Mouse (Mus musculus) stomach, embryonic 15.5 days (tissue): ENCODE data around the gene Lce1f. TPM values are rescaled to one million over a fixed set of nuclear protein-coding genes. Genes with fewer than 3 reads are reported as not detected.
"Not testable (repeated sequence)": the region's sequence is repeated elsewhere in the genome, so short reads cannot be mapped to it uniquely, and the experiment has no call there.

Source experiments
- ATAC-seq: fragments of 200-750 bp; cut with Nextera tagmentation; 2 replicates; pipeline ENCODE4 v1.8.0; 2017; ENCODE audit warnings: low read depth, moderate number of reproducible peaks, moderate TSS enrichment; ENCODE audit not compliant: insufficient read depth, low FRiP score
- H3K27ac ChIP-seq: fragments of 300-500 bp; sonication (generic); 2 replicates; pipeline ENCODE4 v1.5.1; 2015; ENCODE audit warnings: mild to moderate bottlenecking, inconsistent platforms
- H3K27me3 ChIP-seq: fragments of 300-500 bp; sonication (generic); replicated peaks from 2 replicates; pipeline ENCODE4 v1.6.1; 2015; ENCODE audit warnings: inconsistent platforms
- H3K36me3 ChIP-seq: fragments of 300-500 bp; sonication (generic); 2 replicates; pipeline ENCODE4 v1.6.1; 2015; ENCODE audit warnings: inconsistent platforms
- H3K4me1 ChIP-seq: fragments of 300-500 bp; sonication (generic); 2 replicates; pipeline ENCODE4 v1.6.1; 2015; ENCODE audit warnings: inconsistent platforms
- H3K4me2 ChIP-seq: fragments of 300-500 bp; sonication (generic); 2 replicates; pipeline ENCODE4 v1.6.1; 2015; ENCODE audit warnings: mild to moderate bottlenecking, inconsistent platforms
- H3K4me3 ChIP-seq: fragments of 300-500 bp; sonication (generic); replicated peaks from 2 replicates; pipeline ENCODE4 v1.5.1; 2015; ENCODE audit warnings: inconsistent platforms
- H3K9ac ChIP-seq: fragments of 300-500 bp; sonication (generic); 2 replicates; pipeline ENCODE4 v1.6.1; 2015; ENCODE audit warnings: inconsistent platforms
- H3K9me3 ChIP-seq: fragments of 300-500 bp; sonication (generic); 2 replicates; pipeline ENCODE4 v1.6.1; 2016; ENCODE audit warnings: inconsistent platforms
- WGBS: fragments of 180-500 bp; shearing (Covaris S2); methylation state at CpG from one replicate; pipeline ENCODE4 v1.1.7; 2015; 5-methylcytosine and 5-hydroxymethylcytosine counted together
- polyA plus RNA-seq: library from polyadenylated mRNA; unstranded; fragments of >200 nt; fragmentation: Nextera tagmentation; extraction: Ambion mirVana; gene quantifications from 2 replicates; pipeline ENCODE4 v1.2.1, GENCODE M21; 2015

Gene Lce1f
- polyA plus RNA-seq: not detected in 2 replicates

GRCm38 (mm10) chr3:92720250-92720649 lies at the start of gene Lce1f:
TSS of gene Lce1f (minus strand) at chr3:92720350.
- H3K4me1 ChIP-seq: no peaks in the 10 kb centered on the region
- WGBS: 69% methylated on average over 3 of the region's 3 CpGs

GRCm38 (mm10) chr3:92764965-92765364 lies 44.8 kb upstream of the Lce1f start, which contains the start of gene Lce1h:
TSS of gene Lce1h (minus strand) at chr3:92765065.
- ATAC-seq: no peak
- Histone ChIP-seq H3K4me2 (no peak within 1 kb of the TSS), H3K9ac (no peak within 1 kb of the TSS), H3K4me1 (no peaks in the 10 kb centered on the region), H3K4me3 (no peak within 1 kb of the TSS), H3K36me3 (no peaks in the 10 kb centered on the region), H3K27me3 (no peaks in the 10 kb centered on the region), H3K9me3 (no peaks in the 10 kb centered on the region), H3K27ac (no peak within 1 kb of the TSS)
- WGBS: 91% methylated on average over 1 of the region's 1 CpGs

More at GRCm38 (mm10) chr3:92720250-92720649, at the start of gene Lce1f:
- no peaks in the 10 kb centered on the region for H3K36me3 ChIP-seq
- H3K27ac ChIP-seq: no peak within 1 kb of the TSS
- H3K27me3 ChIP-seq: no peaks in the 10 kb centered on the region
- H3K9ac ChIP-seq: no peak within 1 kb of the TSS
- no peak within 1 kb of the TSS for H3K4me3 ChIP-seq
- no peak within 1 kb of the TSS for H3K4me2 ChIP-seq
- H3K9me3 ChIP-seq: no peaks in the 10 kb centered on the region
- no peak for ATAC-seq

GRCm38 (mm10) chr3:92753197-92753596 lies 33.0 kb upstream of the Lce1f start:
- H3K4me3 ChIP-seq: no peak overlapping the region
- no peak overlapping the region for H3K27ac ChIP-seq
- H3K4me2 ChIP-seq: no peak overlapping the region
- ATAC-seq: no peak
- H3K27me3 ChIP-seq: no peaks in the 10 kb centered on the region
- H3K4me1 ChIP-seq: no peaks in the 10 kb centered on the region
- WGBS: 34% methylated on average over 3 of the region's 3 CpGs
- no peaks in the 10 kb centered on the region for H3K9me3 ChIP-seq
- H3K9ac ChIP-seq: no peak overlapping the region
- no peaks in the 10 kb centered on the region for H3K36me3 ChIP-seq

GRCm38 (mm10) chr3:92752238-92752637 lies 32.1 kb upstream of the Lce1f start, which contains the start of gene Lce1g:
TSS of gene Lce1g (minus strand) at chr3:92752338.
- no peak within 1 kb of the TSS for H3K4me2 ChIP-seq
- ATAC-seq: no peak
- 76% methylated on average over 1 of the region's 1 CpGs for WGBS
- H3K4me3 ChIP-seq: no peak within 1 kb of the TSS
- no peak within 1 kb of the TSS for H3K27ac ChIP-seq
- no peak within 1 kb of the TSS for H3K9ac ChIP-seq
- H3K36me3 ChIP-seq: no peaks in the 10 kb centered on the region
- no peaks in the 10 kb centered on the region for H3K4me1 ChIP-seq
- no peaks in the 10 kb centered on the region for H3K27me3 ChIP-seq
- H3K9me3 ChIP-seq: no peaks in the 10 kb centered on the region

- WGBS: 86% methylated on average over 1 of the region's 1 CpGs
- no peak within 1 kb of the TSS for H3K4me2 ChIP-seq
- H3K27ac ChIP-seq: no peak within 1 kb of the TSS
- H3K4me1 ChIP-seq: no peaks in the 10 kb centered on the region
- H3K36me3 ChIP-seq: no peaks in the 10 kb centered on the region
- no peaks in the 10 kb centered on the region for H3K27me3 ChIP-seq
- no peak for ATAC-seq
- H3K9ac ChIP-seq: no peak within 1 kb of the TSS
- H3K9me3 ChIP-seq: no peaks in the 10 kb centered on the region
- H3K4me3 ChIP-seq: no peak within 1 kb of the TSS
Measured at GRCm38 (mm10) chr3:92738996-92739395, 18.8 kb upstream of the Lce1f start, which contains the start of gene Gm38119. TSS of gene Gm38119 (minus strand) at chr3:92739096.

- 76% methylated on average over 5 of the region's 5 CpGs for WGBS
- no peak for ATAC-seq
- no peaks in the 10 kb centered on the region for H3K27me3 ChIP-seq
- no peak overlapping the region for H3K9ac ChIP-seq
- no peaks in the 10 kb centered on the region for H3K4me1 ChIP-seq
- H3K9me3 ChIP-seq: no peaks in the 10 kb centered on the region
- no peak overlapping the region for H3K27ac ChIP-seq
- H3K36me3 ChIP-seq: no peaks in the 10 kb centered on the region
- H3K4me3 ChIP-seq: no peak overlapping the region
- no peak overlapping the region for H3K4me2 ChIP-seq
Measured at GRCm38 (mm10) chr3:92722631-92723030, 2.5 kb upstream of the Lce1f start.

GRCm38 (mm10) chr3:92715122-92715521 lies 5.0 kb downstream of the Lce1f start:
- no peak overlapping the region for H3K4me2 ChIP-seq
- no peak overlapping the region for H3K4me3 ChIP-seq
- no peak for ATAC-seq
- no peak overlapping the region for H3K27ac ChIP-seq
- H3K36me3 ChIP-seq: no peaks in the 10 kb centered on the region
- no peaks in the 10 kb centered on the region for H3K9me3 ChIP-seq
- no peak overlapping the region for H3K9ac ChIP-seq
- H3K4me1 ChIP-seq: no peaks in the 10 kb centered on the region
- no peaks in the 10 kb centered on the region for H3K27me3 ChIP-seq

GRCm38 (mm10) chr3:92708974-92709373 lies 11.2 kb downstream of the Lce1f start, which contains the start of gene Lce1e:
TSS of gene Lce1e (minus strand) at chr3:92709074.
- no peak within 1 kb of the TSS for H3K4me2 ChIP-seq
- H3K27me3 ChIP-seq: no peaks in the 10 kb centered on the region
- H3K27ac ChIP-seq: no peak within 1 kb of the TSS
- H3K36me3 ChIP-seq: no peaks in the 10 kb centered on the region
- H3K4me1 ChIP-seq: no peaks in the 10 kb centered on the region
- no peaks in the 10 kb centered on the region for H3K9me3 ChIP-seq
- H3K9ac ChIP-seq: no peak within 1 kb of the TSS
- ATAC-seq: no peak
- WGBS: 85% methylated on average over 2 of the region's 2 CpGs
- no peak within 1 kb of the TSS for H3K4me3 ChIP-seq

- H3K27ac ChIP-seq: no peak overlapping the region
- no peaks in the 10 kb centered on the region for H3K4me1 ChIP-seq
- WGBS: 46% methylated on average over 1 of the region's 1 CpGs
- H3K4me3 ChIP-seq: no peak overlapping the region
- H3K4me2 ChIP-seq: no peak overlapping the region
- no peaks in the 10 kb centered on the region for H3K27me3 ChIP-seq
- ATAC-seq: no peak
- H3K9me3 ChIP-seq: no peaks in the 10 kb centered on the region
- no peak overlapping the region for H3K9ac ChIP-seq
- no peaks in the 10 kb centered on the region for H3K36me3 ChIP-seq
Measured at GRCm38 (mm10) chr3:92694613-92695012, 25.5 kb downstream of the Lce1f start.

- ATAC-seq: no peak
- no peaks in the 10 kb centered on the region for H3K27me3 ChIP-seq
- H3K27ac ChIP-seq: no peak overlapping the region
- H3K9me3 ChIP-seq: no peaks in the 10 kb centered on the region
- no peaks in the 10 kb centered on the region for H3K36me3 ChIP-seq
- H3K9ac ChIP-seq: no peak overlapping the region
- H3K4me3 ChIP-seq: no peak overlapping the region
- H3K4me2 ChIP-seq: no peak overlapping the region
- no peaks in the 10 kb centered on the region for H3K4me1 ChIP-seq
Measured at GRCm38 (mm10) chr3:92691688-92692087, 28.5 kb downstream of the Lce1f start.

- WGBS: 72% methylated on average over 16 of the region's 16 CpGs
- H3K4me1 ChIP-seq, H3K9me3 ChIP-seq, H3K9ac ChIP-seq, H3K4me3 ChIP-seq, H3K36me3 ChIP-seq, H3K27me3 ChIP-seq, H3K4me2 ChIP-seq, ATAC-seq, H3K27ac ChIP-seq: not testable (repeated sequence)
Measured at GRCm38 (mm10) chr3:92689154-92689553, 31.0 kb downstream of the Lce1f start.

- 54% methylated on average over 2 of the region's 2 CpGs for WGBS
- H3K4me2 ChIP-seq: no peak within 1 kb of the TSS
- H3K27me3 ChIP-seq: no peaks in the 10 kb centered on the region
- H3K36me3 ChIP-seq: no peaks in the 10 kb centered on the region
- no peaks in the 10 kb centered on the region for H3K9me3 ChIP-seq
- no peak for ATAC-seq
- no peak within 1 kb of the TSS for H3K4me3 ChIP-seq
- no peaks in the 10 kb centered on the region for H3K4me1 ChIP-seq
- H3K27ac ChIP-seq: no peak within 1 kb of the TSS
- no peak within 1 kb of the TSS for H3K9ac ChIP-seq
Measured at GRCm38 (mm10) chr3:92687110-92687509, 33.0 kb downstream of the Lce1f start, which contains the start of gene Lce1d. TSS of gene Lce1d (minus strand) at chr3:92687210.

- Histone ChIP-seq H3K36me3 (no peaks in the 10 kb centered on the region), H3K4me3 (no peak within 1 kb of the TSS), H3K9ac (no peak within 1 kb of the TSS), H3K4me1 (no peaks in the 10 kb centered on the region), H3K27me3 (no peaks in the 10 kb centered on the region), H3K9me3 (no peaks in the 10 kb centered on the region), H3K27ac (no peak within 1 kb of the TSS), H3K4me2 (no peak within 1 kb of the TSS)
- ATAC-seq: no peak
- WGBS: 95% methylated on average over 4 of the region's 4 CpGs
Measured at GRCm38 (mm10) chr3:92678947-92679346, 41.2 kb downstream of the Lce1f start, which contains the start of gene Lce1c. TSS of gene Lce1c (plus strand) at chr3:92679247.
